Mouse (Mus musculus): Measurements from ENCODE around the gene Mettl17.

The Mettl17 gene

DNA sequence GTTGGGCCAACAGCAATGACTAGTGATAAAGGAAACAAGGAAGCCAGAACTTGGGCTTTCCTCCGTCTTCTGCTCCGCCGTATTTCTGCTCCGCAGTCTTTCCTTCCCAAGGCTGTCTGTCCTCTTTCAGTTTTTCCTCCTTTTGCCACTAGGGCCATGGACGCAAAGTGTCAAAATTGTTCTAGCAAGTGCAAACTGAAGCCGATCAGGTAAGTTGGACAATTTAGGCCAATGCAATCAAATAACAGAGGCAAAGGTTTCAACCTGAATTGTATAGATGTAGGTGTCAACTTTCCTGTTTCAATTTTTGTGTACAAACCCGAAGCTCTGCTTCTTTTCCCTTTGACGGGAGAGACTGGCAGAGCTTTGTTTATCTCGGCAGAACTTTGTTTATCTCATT is 45.3 kb downstream of the Mettl17 start:
- CTCF ChIA-PET, result no interaction called here

GRCm38 (mm10) chr14:51930824-51931223 is 46.2 kb downstream of the Mettl17 start:
- CTCF ChIA-PET, result no interaction called here

- CTCF ChIA-PET, result no interaction called here
Observed at GRCm38 (mm10) chr14:51932092-51933020, 47.7 kb downstream of the Mettl17 start.

DNA sequence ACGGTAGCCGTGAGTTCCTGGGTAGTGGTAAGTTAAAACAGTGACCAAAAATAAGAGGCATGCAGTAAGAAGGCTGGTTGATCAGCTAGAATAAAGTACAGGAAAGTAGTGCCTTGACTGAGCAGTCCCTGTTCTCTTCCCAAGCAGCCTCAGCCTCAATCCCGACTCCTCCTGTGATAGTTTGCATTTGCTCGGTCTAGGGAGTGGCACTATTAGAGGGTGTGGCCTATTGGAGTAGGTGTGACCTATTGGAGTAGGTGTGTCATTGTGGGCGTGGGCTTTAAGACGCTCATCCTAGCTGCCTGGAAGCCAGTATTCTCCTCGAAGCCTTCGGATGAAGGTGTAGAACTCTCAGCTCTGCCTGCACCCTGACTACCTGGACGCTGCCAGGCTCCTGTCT is 54.4 kb downstream of the Mettl17 start:
- CTCF ChIA-PET, result no interaction called here

GRCm38 (mm10) chr14:51940944-51941560 is 56.4 kb downstream of the Mettl17 start:
- CTCF ChIA-PET, result no interaction called here

DNA sequence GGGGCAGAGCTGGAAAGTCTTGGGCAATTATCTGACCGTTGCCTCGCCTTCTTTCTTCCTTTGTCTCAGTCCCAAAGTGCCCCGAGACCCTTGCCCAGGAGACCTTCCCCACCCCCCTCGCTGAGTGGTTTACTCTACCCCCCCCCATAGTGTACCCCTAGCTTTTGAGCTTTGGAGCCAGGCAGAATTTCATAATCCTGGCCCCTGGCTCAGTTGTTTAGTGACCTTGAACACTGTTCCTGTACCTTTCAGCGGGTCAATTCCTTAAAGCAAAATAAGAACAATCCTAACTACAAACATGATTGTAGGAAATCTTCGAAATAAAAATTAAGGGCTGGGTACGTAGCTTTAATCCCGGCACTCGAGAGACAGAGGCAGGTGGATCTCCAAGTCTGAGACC is 56.9 kb downstream of the Mettl17 start:
- CTCF ChIA-PET, result no interaction called here

GRCm38 (mm10) chr14:51942236-51942635 is 57.6 kb downstream of the Mettl17 start:
- CTCF ChIA-PET, result no interaction called here
